Mouse (Mus musculus) granulocyte monocyte progenitor cell, adult 5-6 weeks (primary cell): Measurements from ENCODE around the gene Gramd1c. TPM values are rescaled to one million over a fixed set of nuclear protein-coding genes. Genes with fewer than 3 reads are reported as not detected.
A peak's percentile ranks its signal among the peaks of the same experiment; 100 is the strongest.

Source experiments
- ATAC-seq: replicated peaks from 2 replicates; pipeline ENCODE4 v1.8.0; 2016; ENCODE audit warnings: mild to moderate bottlenecking, moderate TSS enrichment, inconsistent platforms; ENCODE audit not compliant: poor library complexity, severe bottlenecking
- total RNA-seq, 2 experiments: library from RNA; stranded (forward) in 1 of 2; stranded (reverse) in 1 of 2; fragments of 200-712, 200-1000 nt in 1 of 2; fragments of >200 nt in 1 of 2; fragmentation: Nextera tagmentation in 1 of 2; gene quantifications; 2 replicates each; pipeline ENCODE4 v1.2.3; 2014 to 2017

Gene Gramd1c
- total RNA-seq, 2 experiments from 2014 or later, result 1.2 to 2.6 TPM

DNA sequence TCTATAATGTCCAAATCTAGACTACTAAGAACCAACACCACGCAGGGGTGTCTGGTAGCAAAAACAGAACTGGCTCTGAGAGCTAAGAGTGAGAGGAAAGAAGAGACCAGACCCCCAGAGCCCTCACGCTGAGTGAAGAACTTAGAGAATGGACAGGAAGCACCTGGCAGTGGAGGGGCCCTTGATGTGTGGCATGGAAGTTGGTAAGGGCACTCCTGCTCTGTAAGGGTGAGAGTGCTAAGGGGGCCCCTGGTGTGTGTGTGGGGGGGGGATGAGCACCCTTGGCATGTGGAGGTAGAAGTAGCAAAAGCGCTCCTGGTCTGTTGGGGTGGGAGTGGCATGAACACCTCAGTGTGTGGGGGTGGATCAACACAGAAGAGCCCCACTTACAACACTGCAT is 92.7 kb downstream of the Gramd1c start:
- ATAC-seq, result 0 out of 2 replicates have a peak, but pooled peaks have one; percentile 15

DNA sequence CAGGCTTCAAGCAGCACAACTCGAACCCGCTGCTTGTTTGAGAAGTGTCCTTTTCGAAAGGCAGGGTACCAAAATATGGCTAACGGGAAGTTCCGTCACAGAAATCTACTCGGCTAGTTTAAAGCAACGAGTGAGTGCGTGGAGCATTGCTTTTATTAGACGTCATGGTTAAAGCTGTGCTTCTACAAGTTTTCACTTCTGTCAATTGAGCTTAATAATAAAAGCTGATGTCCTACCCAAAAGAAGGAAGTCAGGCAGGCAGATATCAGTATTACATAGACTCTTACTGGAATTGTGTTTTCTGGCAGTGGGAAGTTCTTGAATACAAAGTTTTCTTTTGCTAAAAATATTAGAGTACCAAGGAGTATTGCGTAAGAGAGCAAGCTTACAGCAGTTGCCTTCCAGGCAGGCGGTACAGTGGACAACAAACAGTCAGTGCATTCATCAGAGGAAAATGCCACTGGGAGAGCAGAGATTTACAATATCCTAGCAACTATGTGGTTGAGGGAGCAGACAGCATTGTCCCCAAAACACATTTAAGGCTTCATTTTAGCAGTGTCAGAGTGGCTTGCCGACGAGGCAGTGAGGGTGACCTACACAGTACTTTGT is 97.3 kb downstream of the Gramd1c start:
- ATAC-seq, result peak; percentile 73

DNA sequence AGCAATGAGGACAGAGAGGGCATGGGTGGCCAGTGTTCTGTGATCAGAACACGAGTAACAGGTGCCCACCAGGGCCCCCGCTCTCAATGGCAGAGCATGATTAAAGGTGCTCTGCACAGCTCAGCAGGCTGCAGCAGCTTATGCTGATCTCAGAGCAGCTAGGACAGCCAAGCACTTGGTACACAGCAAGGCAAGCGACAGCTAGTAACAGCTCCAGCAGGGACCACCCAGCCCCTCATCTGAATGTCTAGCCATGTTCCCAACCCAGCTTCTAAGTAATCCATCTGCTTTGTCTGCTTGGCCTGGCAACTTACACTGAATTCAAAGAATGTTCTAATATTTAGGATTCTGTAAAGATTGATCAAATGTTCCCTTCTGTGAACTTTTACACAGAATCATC is 99.4 kb downstream of the Gramd1c start:
- no peak for ATAC-seq

- no peak for ATAC-seq
Measured at GRCm38 (mm10) chr16:43963291-43963690, 99.9 kb downstream of the Gramd1c start.

DNA sequence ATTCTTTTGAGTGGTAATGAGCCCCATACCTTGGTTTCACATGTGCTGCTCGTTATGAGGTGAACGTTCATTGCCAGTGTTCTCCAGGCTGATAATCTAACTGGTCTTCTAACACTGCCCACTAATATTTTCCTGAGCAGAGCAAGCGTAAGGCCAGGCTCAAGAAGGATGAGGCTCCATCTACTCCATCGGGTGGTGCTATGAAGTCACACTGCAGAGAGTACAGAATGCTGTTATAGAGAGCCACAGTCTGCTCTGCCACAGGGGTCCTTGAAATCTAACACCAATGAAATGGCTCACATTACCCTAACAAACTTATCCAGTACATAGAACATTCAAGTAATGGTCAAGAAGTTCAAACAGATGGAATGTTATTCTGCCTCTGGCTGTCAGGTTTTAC is 105.1 kb downstream of the Gramd1c start:
- no peak for ATAC-seq

GRCm38 (mm10) chr16:43954913-43955312 is 108.2 kb downstream of the Gramd1c start:
- no peak for ATAC-seq

DNA sequence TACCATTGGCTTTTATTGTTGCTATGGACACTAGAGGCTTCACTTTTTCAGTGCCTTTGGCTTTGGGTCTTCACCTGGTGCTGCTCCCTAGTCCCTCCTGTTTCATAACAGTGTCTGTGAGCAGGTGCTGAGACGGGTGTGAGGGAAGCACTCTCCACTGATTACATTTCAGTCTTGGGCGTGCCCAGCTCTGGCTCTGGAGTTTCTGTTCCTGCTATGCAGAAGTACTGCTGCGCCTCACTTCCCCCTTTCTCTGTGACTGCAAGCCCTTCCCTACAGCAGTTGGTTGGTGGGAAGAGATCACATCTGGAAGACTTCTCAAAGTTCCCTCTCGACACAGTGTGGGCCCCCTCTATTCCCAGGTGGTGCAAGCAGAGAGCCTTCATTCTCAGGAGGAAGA is 111.6 kb downstream of the Gramd1c start:
- peak; percentile 99 for ATAC-seq

- ATAC-seq, result no peak
Measured at GRCm38 (mm10) chr16:43945869-43946268, 117.3 kb downstream of the Gramd1c start.

GRCm38 (mm10) chr16:43945351-43945750 is 117.8 kb downstream of the Gramd1c start:
- ATAC-seq, result no peak

DNA sequence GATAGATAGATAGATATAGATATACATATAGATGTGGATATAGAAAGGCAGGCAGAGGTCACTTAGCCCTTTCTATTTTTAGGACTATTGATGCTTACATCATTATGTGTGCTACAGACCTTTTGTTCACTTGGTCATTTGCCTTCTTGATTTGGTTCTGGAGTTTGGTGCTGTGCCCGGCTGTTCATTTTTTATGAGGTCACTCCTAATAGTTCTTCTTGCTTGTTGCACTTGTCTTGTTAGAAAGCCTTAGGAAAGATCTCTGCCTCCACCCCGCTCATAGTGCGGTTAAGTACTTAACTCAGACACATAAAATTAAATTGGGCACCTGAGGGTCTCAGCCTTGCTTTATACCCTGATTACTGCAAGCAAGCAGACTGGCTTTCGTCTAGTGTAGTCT is 122.3 kb downstream of the Gramd1c start:
- ATAC-seq, result no peak

DNA sequence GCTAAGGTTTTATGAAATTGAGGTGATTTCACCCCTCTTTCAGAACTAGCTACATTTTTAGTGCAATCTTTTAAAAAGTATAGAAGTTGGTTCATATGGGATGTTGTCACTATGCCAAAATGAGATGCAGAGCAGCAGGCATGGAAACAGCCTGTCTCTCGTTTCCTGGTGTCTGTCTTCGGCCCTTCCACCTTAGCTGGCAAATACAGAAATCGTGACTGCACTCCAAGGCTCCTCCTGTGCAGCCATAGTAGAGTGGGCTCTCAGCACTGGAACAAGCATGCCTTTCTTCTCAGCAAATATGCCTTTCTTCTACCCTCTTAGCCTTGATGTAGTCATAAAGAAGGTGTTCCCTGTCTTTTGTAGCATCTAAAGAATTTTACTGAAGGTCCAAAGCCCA is 127.3 kb downstream of the Gramd1c start:
- ATAC-seq, result no peak

DNA sequence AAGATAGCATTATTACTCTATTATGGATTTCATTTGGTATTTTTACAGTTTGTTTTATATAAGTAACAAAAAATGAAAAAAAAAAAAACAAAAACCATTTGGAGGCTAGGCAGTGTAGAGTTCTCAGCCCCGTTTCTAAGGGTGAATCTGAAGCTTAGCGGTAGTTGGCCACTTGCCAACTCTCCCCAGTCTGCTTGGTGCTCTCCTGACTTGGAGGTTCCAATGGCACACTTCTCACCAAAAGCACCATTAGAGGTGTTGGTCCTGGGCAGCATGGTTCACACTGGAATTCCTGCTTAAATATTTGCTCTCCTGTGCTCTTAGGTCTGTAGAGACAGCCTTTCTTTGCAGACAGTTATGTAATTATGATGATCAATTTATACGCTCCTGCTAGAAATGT is 127.8 kb downstream of the Gramd1c start:
- no peak for ATAC-seq

DNA sequence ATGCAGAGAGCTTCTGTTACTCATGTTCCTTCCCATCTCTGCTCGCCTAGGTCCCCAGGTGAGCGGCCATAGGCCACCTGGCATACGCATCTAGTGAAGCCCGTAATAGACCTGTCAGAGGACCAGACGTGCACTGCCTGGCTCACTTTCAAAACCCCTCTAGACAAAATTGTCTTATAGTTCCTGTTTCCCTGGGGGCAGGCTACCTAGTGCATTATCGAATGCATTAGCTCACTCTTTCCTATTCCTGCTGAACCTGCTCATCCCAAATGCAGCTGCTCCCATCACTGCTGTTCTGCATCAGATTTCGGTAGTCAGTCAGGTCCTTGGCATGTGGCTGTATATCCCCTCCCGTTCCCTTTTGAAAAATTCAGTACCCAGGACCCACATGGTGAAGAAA is 128.3 kb downstream of the Gramd1c start:
- ATAC-seq, result no peak

GRCm38 (mm10) chr16:43933041-43933440 is 130.1 kb downstream of the Gramd1c start:
- no peak for ATAC-seq

DNA sequence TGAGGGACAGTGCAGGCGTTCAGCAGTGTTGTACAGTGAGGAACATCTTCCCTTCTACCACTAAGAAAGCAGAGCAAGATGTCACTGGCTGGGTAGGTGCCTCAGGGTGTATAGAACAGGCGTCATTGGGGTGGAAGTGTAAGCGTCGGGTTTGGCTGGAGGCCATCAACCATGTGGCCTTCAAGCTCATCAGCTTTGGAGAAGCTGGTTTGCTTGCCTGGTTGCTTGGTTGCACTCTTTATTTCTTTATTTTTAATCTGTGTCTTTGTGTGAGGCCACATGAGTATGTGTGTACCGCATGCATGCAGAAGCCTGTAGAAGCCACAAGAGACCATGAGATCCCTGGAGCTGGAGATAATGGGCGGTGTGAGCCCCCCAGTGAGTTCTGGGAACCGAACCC is 130.8 kb downstream of the Gramd1c start:
- ATAC-seq, result no peak

DNA sequence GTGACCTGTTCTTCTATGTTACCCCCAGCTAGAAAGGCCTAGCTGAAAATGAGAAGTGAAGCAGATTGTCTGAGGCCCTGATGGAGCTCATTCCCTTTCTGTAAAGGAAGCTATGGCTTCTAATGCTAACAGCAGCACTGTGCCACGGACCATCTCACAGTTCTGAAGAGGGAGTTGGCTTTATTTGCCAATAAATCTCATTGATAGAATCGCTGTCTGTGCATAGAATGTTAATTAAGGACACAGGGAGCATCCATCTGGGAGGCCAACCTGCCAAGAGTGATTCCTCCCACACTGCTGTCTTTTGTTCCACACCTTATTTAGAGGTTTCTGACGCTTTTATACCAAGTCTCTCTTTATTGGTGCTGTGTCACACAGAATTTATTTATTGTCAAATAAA is 131.6 kb downstream of the Gramd1c start:
- no peak for ATAC-seq

DNA sequence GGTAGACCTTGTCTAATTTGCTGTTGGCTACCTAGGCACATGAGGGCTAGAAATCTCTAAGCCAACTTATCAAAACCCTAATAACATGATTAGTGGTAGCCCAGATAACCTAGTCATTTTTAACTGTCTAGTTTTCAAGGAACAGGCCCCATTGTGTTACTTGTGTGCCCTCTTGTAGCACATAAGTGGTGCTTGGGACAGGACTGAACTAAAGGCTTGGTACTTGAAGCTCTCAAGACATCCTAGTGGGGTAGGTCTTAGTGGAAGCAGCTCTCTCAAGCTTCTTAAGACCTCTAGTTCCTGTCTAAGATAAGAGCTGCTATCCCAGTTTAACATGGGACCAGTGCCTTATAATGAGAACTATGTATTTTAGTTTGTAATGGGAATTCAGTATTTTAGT is 132.6 kb downstream of the Gramd1c start:
- no peak for ATAC-seq

Other genes starting within 250 kb of the Gramd1c start
- 5.5 and 12.8 TPM in 2 replicates for gene Ccdc191, start 173.5 kb downstream of the Gramd1c start, total RNA-seq (2014; fragmentation: Nextera tagmentation)
- 17.7 and 18.2 TPM in 2 replicates for gene Ccdc191, start 173.5 kb downstream of the Gramd1c start, total RNA-seq (2017)
- 18.0 and 27.8 TPM in 2 replicates for gene Qtrt2, start 136.5 kb downstream of the Gramd1c start, total RNA-seq (2014; fragmentation: Nextera tagmentation)
- gene Qtrt2, start 136.5 kb downstream of the Gramd1c start, total RNA-seq (2017), result 27.3 and 58.6 TPM in 2 replicates
- 0.60 and 1.4 TPM in 2 replicates for gene Zdhhc23, start 83.6 kb downstream of the Gramd1c start, total RNA-seq (2014; fragmentation: Nextera tagmentation)
- gene Zdhhc23, start 83.6 kb downstream of the Gramd1c start, total RNA-seq (2017), result 0.52 and 0.78 TPM in 2 replicates
- 34.9 and 41.3 TPM in 2 replicates for gene Atp6v1a, start 76.4 kb upstream of the Gramd1c start, total RNA-seq (2014; fragmentation: Nextera tagmentation)
- 66.0 and 90.2 TPM in 2 replicates for gene Atp6v1a, start 76.4 kb upstream of the Gramd1c start, total RNA-seq (2017)
- gene Naa50, start 76.5 kb upstream of the Gramd1c start, total RNA-seq (2014; fragmentation: Nextera tagmentation), result 91.4 and 104 TPM in 2 replicates
- gene Naa50, start 76.5 kb upstream of the Gramd1c start, total RNA-seq (2017), result 121 and 139 TPM in 2 replicates
- gene Usf3, start 109.9 kb upstream of the Gramd1c start, total RNA-seq (2014; fragmentation: Nextera tagmentation), result 19.0 and 21.3 TPM in 2 replicates
- 9.1 and 10.2 TPM in 2 replicates for gene Usf3, start 109.9 kb upstream of the Gramd1c start, total RNA-seq (2017)